Mouse (Mus musculus): Measurements from ENCODE around the gene Pgp.

DNA sequence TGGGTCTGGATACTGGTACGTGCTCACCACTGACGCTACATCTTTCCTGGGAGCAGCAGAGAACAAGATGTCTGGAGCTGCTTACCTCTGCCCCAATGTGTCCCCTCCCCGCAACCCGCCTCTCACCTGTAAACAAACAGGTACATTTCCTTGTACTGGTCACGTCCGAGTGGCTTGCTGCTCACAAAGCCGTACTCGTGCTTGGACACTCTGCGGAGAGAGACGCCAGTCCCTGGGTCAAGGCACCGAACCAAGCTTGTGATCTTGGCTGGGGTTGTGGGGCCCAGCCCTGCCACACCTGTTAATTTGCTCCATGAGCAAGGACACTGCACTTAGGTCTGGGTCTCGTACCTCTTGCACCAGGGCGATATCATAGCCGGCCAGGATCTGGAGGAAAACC, 28.1 kb upstream of the Pgp start:
- no peak for TF ChIP-seq POLR2A (IDR thresholded peaks at IDR 0.05; ENCODE audit: insufficient read depth, low read depth, low read length)
- no peak for TF ChIP-seq EP300 (IDR thresholded peaks at IDR 0.05; ENCODE audit: insufficient read depth, low read depth, low read length)
- TF ChIP-seq CTCF (IDR thresholded peaks at IDR 0.05), result no peak

Measured in heart, adult 2 months (tissue).